Mouse (Mus musculus) liver, adult 2 months (tissue): Measurements from ENCODE around the gene Myadm. TPM values are rescaled to one million over a fixed set of nuclear protein-coding genes. Genes with fewer than 3 reads are reported as not detected.

Source experiments
- DNase-seq: peaks from one replicate; pipeline ENCODE4 v3.0.0-alpha.2; 2011; ENCODE audit warnings: low read depth, low spot score; ENCODE audit errors: extremely low read depth
- H3K27ac ChIP-seq: fragments of 200-500 bp; replicated peaks from 2 replicates; pipeline ENCODE4 v1.5.1; 2012; ENCODE audit warnings: low read depth, mild to moderate bottlenecking, control low read depth, inconsistent platforms, low read length; ENCODE audit not compliant: insufficient read depth
- H3K27me3 ChIP-seq: fragments of 200-500 bp; 2 replicates; pipeline ENCODE4 v1.6.1; 2012; ENCODE audit warnings: mild to moderate bottlenecking, moderate library complexity, low read length, inconsistent platforms; ENCODE audit not compliant: control insufficient read depth, insufficient read depth
- H3K36me3 ChIP-seq: fragments of 200-500 bp; 2 replicates; pipeline ENCODE4 v1.6.1; 2012; ENCODE audit warnings: low read length, inconsistent platforms; ENCODE audit not compliant: control insufficient read depth, insufficient read depth
- H3K4me1 ChIP-seq: fragments of 200-500 bp; 2 replicates; pipeline ENCODE4 v1.6.1; 2011; ENCODE audit warnings: low read length; ENCODE audit not compliant: control insufficient read depth, insufficient read depth
- H3K4me3 ChIP-seq: fragments of 200-500 bp; 2 replicates; pipeline ENCODE4 v1.5.1; 2011; ENCODE audit warnings: low read depth, mild to moderate bottlenecking, control low read depth, low read length, moderate library complexity; ENCODE audit not compliant: insufficient read depth
- H3K79me2 ChIP-seq: fragments of 200-500 bp; 2 replicates; pipeline ENCODE4 v1.6.1; 2012; ENCODE audit warnings: inconsistent platforms, mild to moderate bottlenecking, low read length, moderate library complexity; ENCODE audit not compliant: control insufficient read depth, insufficient read depth
- H3K9ac ChIP-seq: fragments of 200-500 bp; 2 replicates; pipeline ENCODE4 v1.6.1; 2012; ENCODE audit warnings: low read depth, mild to moderate bottlenecking, control low read depth, inconsistent platforms, low read length
- CTCF ChIP-seq: fragments of 200-500 bp; IDR thresholded peaks from 2 replicates; pipeline ENCODE4 v1.5.1; 2011; ENCODE audit warnings: low read depth, low read length, control low read depth
- POLR2A ChIP-seq: fragments of 200-500 bp; IDR thresholded peaks from 2 replicates; pipeline ENCODE4 v1.6.1; 2011; ENCODE audit warnings: low read length, control low read depth; ENCODE audit not compliant: insufficient read depth; ENCODE audit errors: extremely low read depth
- WGBS: fragments of 180-500 bp; shearing (Covaris S2); methylation state at CpG from one replicate; pipeline ENCODE4 v1.1.7; 2018; 5-methylcytosine and 5-hydroxymethylcytosine counted together
- polyA plus RNA-seq: library from polyadenylated mRNA; depleted of rRNA; stranded (reverse); fragments of >200 nt; gene quantifications from 2 replicates; pipeline ENCODE4 v1.2.3, GENCODE M21; 2012
- total RNA-seq: library from RNA; depleted of rRNA; stranded (reverse); fragments of >200 nt; gene quantifications from 2 replicates; pipeline ENCODE4 v1.2.3, GENCODE M21; 2014

The Myadm gene
- total and polyA plus RNA-seq, 2 experiments: 6.6 to 63.0 TPM

- no peaks in the 10 kb centered on the region for H3K27me3 ChIP-seq
- WGBS: 86% methylated on average over 11 of the region's 11 CpGs
- H3K4me3 ChIP-seq: no peak overlapping the region
- TF ChIP-seq POLR2A (no peak), CTCF (no peak)
- H3K36me3 ChIP-seq: no peaks in the 10 kb centered on the region
- DNase-seq: no peak
- no peak overlapping the region for H3K27ac ChIP-seq
- H3K4me1 ChIP-seq: peaks cover 2% of the 10 kb centered on the region
- no peaks in the 10 kb centered on the region for H3K79me2 ChIP-seq
- no peak overlapping the region for H3K9ac ChIP-seq
Measured at GRCm38 (mm10) chr7:3283081-3283875, 5.6 kb upstream of the Myadm start.

DNA sequence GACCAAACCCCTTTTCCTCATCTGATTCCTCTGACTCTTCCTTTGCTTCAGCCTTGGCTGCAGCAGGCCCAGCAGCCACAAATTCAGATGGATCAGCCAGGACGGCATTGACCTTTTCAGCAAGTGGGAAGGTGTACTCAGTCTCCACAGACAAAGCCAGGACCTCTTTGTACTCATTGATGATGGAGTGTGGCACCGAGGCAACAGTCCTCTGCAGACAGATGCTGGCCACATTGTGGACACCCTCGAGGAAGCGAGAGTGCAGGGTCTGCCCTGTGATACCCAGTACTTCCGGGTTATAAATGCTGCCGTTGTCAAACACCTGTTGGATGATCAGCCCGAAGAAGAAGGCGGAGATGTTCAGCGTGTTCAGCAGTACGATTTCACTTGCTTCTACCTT, 4.3 kb upstream of the Myadm start:
- H3K27me3 ChIP-seq: no peaks in the 10 kb centered on the region
- 93% methylated on average over 10 of the region's 10 CpGs for WGBS
- no peak overlapping the region for H3K9ac ChIP-seq
- H3K4me3 ChIP-seq: no peak overlapping the region
- no peak for DNase-seq
- H3K79me2 ChIP-seq: no peaks in the 10 kb centered on the region
- TF ChIP-seq POLR2A (no peak), CTCF (no peak)
- H3K27ac ChIP-seq: no peak overlapping the region
- H3K4me1 ChIP-seq: peaks cover 6% of the 10 kb centered on the region
- no peaks in the 10 kb centered on the region for H3K36me3 ChIP-seq

DNA sequence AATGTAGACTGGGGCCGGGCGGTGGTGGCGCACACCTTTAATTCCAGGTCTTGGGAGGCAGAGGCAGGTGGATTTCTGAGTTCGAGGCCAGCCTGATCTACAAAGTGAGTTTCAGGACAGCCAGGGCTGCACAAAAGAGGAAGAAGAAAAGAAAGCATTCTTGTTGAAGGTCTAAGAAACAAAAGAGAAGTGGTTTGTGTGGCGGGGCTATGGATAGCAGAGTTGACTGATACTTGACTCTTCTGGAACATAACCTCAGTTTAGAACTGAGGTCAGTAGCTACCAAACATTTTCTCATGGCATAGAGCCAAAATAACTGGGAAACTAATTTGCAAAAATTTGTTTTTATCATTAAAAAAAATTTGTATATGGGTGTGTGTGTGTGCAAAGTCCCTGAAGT, 2.8 kb upstream of the Myadm start:
- no peak for DNase-seq
- Histone ChIP-seq H3K27me3 (no peaks in the 10 kb centered on the region), H3K4me1 (peaks cover 10% of the 10 kb centered on the region), H3K27ac (no peak overlapping the region), H3K9ac (no peak overlapping the region), H3K36me3 (no peaks in the 10 kb centered on the region), H3K4me3 (no peak overlapping the region), H3K79me2 (no peaks in the 10 kb centered on the region)
- WGBS: 96% methylated on average over 5 of the region's 5 CpGs
- no peak for TF ChIP-seq CTCF
- no peak for TF ChIP-seq POLR2A

DNA sequence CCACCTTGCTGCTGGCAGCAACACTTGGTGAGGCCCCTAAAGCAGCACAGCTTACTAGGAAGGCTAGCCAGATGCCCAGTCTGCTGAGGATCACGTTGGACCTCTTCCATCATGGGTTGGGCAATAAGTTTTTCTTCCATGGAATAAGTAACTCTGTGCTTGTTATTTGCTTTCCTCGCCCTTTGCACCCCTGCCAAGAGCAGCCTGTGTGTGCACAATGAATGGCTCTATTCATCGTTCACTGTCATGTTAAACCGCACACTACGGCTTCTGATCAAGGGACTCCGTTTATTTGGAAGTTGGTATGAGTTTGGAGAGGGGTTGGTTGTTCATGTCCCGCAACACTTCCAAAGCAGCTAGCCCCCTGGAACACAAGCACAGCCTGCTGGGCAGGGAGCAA, 1.7 kb upstream of the Myadm start:
- Histone ChIP-seq H3K27ac (peak overlapping the region; percentile 45), H3K27me3 (no peaks in the 10 kb centered on the region), H3K4me3 (no peak overlapping the region)

GRCm38 (mm10) chr7:3290257-3291033, 1.6 kb downstream of the Myadm start:
- H3K4me3 ChIP-seq: peak overlapping the region; percentile 54
- H3K79me2 ChIP-seq: peaks cover 9% of the 10 kb centered on the region
- H3K9ac ChIP-seq: peak overlapping the region; percentile 61
- H3K27ac ChIP-seq: peak overlapping the region; percentile 54
- no peaks in the 10 kb centered on the region for H3K27me3 ChIP-seq
- 6% methylated on average over 18 of the region's 18 CpGs for WGBS
- peak; percentile 70 for DNase-seq
- H3K4me1 ChIP-seq: peaks cover 19% of the 10 kb centered on the region
- no peaks in the 10 kb centered on the region for H3K36me3 ChIP-seq
- no peak for TF ChIP-seq CTCF
- TF ChIP-seq POLR2A: peak; percentile 44; the same call in 1 of the 2 replicates

More for the DNA sequence above, 1.7 kb upstream of the Myadm start:
- no peak for TF ChIP-seq CTCF
- TF ChIP-seq POLR2A: no peak
- Histone ChIP-seq H3K36me3 (no peaks in the 10 kb centered on the region), H3K9ac (no peak overlapping the region), H3K4me1 (peaks cover 10% of the 10 kb centered on the region), H3K79me2 (no peaks in the 10 kb centered on the region)
- WGBS: 27% methylated on average over 7 of the region's 7 CpGs
- DNase-seq: peak; percentile 93
